Mouse (Mus musculus) lung, embryonic 16.5 days (tissue): ENCODE measurements around the gene 1700057G04Rik. TPM values are rescaled to one million over a fixed set of nuclear protein-coding genes. Genes with fewer than 3 reads are reported as not detected.

Experiments
- ATAC-seq: fragments of 200-750 bp; cut with Nextera tagmentation; 2 replicates; pipeline ENCODE4 v1.8.0; 2017; ENCODE audit warnings: low read depth, mild to moderate bottlenecking, moderate library complexity
- H3K27ac ChIP-seq: fragments of 300-500 bp; sonication (generic); 2 replicates; pipeline ENCODE4 v1.5.1; 2014; ENCODE audit warnings: mild to moderate bottlenecking, control low read depth, low read length
- H3K27me3 ChIP-seq: fragments of 300-500 bp; sonication (generic); 2 replicates; pipeline ENCODE4 v1.6.1; 2014; ENCODE audit warnings: low read depth, low read length, mixed read lengths; ENCODE audit not compliant: control insufficient read depth, insufficient read depth
- H3K36me3 ChIP-seq: fragments of 300-500 bp; sonication (generic); 2 replicates; pipeline ENCODE4 v1.6.1; 2014; ENCODE audit warnings: low read length; ENCODE audit not compliant: control insufficient read depth, insufficient read depth
- H3K4me1 ChIP-seq: fragments of 300-500 bp; sonication (generic); replicated peaks from 2 replicates; pipeline ENCODE4 v1.6.1; 2014; ENCODE audit warnings: low read length, mixed read lengths; ENCODE audit not compliant: control insufficient read depth, insufficient read depth
- H3K4me2 ChIP-seq: fragments of 300-500 bp; sonication (generic); 2 replicates; pipeline ENCODE4 v1.6.1; 2014; ENCODE audit warnings: low read depth, low read length, control low read depth
- H3K4me3 ChIP-seq: fragments of 300-500 bp; sonication (generic); 2 replicates; pipeline ENCODE4 v1.5.1; 2014; ENCODE audit warnings: mild to moderate bottlenecking, low read length, control low read depth
- H3K9ac ChIP-seq: fragments of 300-500 bp; sonication (generic); 2 replicates; pipeline ENCODE4 v1.6.1; 2014; ENCODE audit warnings: low read length, control low read depth
- H3K9me3 ChIP-seq: fragments of 300-500 bp; sonication (generic); 2 replicates; pipeline ENCODE4 v1.6.1; 2016; ENCODE audit warnings: low read length; ENCODE audit not compliant: control insufficient read depth
- WGBS: fragments of 180-500 bp; shearing (Covaris S2); extraction: QIAGEN DNeasy Blood & Tissue Kit; methylation state at CpG from one replicate; pipeline ENCODE4 v1.1.7; 2014; 5-methylcytosine and 5-hydroxymethylcytosine counted together
- polyA plus RNA-seq: library from polyadenylated mRNA; unstranded; fragments of >200 nt; fragmentation: Nextera tagmentation; extraction: Ambion mirVana; gene quantifications from 2 replicates; pipeline ENCODE4 v1.2.1, GENCODE M21; 2015

Gene 1700057G04Rik
- not detected in 2 replicates for polyA plus RNA-seq

DNA sequence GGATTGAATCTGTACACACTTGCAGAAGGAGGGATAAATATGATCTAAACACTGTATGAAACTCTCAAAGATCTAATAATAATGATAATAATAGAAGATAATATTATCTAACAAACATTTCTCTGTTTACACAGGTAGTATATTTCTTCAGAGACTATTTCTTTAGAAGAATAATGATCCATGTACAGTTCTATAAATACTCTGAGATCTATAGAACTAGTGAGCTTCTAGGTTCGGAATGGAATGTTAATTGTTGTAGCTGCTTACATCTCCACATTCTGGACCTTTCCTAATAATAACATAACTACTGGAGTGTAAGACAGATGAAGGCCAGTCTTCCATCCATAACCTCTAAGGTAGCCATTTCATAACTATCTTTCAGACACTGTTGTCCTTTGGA is at the start of gene 1700057G04Rik:
Gene 1700057G04Rik, plus strand, starts transcription at position 301 of the 400 bp plus-strand sequence.
- Histone ChIP-seq H3K36me3 (no peaks in the 10 kb centered on the region), H3K27me3 (no peaks in the 10 kb centered on the region), H3K9ac (no peak within 1 kb of the TSS), H3K9me3 (no peaks in the 10 kb centered on the region), H3K4me1 (no peaks in the 10 kb centered on the region), H3K4me3 (no peak within 1 kb of the TSS), H3K27ac (no peak within 1 kb of the TSS), H3K4me2 (no peak within 1 kb of the TSS)
- WGBS = 69% methylated on average over 1 of the region's 1 CpGs
- no peak for ATAC-seq

DNA sequence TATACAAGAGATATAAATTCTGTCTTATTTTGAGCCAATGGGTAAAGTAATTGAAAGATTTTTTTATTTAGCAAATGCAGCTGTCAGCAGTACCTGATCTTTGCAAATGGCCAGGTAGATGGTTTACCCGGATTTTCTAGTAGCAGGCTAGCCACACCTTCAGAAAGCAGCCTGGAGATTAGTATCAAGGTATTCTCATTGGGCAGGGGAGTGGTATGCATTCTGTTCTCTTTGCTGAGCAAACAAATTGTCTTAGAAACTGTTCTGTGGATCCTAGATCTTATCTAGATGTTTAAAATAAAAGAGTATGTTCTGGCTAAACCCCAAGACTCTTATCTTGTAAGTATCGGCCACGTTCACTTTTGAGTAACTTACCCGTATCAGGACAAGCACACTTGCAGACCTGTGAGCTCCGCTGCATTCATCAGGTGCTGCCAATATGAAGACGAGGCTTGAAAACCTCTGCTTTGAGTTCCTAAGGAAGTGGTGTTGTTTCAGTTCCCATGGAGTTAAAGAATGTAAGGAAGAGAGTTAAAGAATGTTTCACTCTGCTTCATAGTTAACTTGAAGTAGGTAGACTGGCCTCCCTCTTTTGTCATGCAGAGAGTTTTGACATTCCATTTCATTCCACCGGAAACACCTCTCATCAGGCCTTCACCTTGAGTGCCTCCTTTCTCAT is 48.6 kb upstream of the 1700057G04Rik start:
- H3K4me1 ChIP-seq = 0 out of 2 replicates have a peak, but pooled peaks cover 4% of the 10 kb centered on the region
- 47% methylated on average over 7 of the region's 7 CpGs for WGBS
- no peaks in the 10 kb centered on the region for H3K9me3 ChIP-seq
- no peak overlapping the region for H3K4me3 ChIP-seq
- H3K4me2 ChIP-seq = no peak overlapping the region
- no peaks in the 10 kb centered on the region for H3K27me3 ChIP-seq
- H3K36me3 ChIP-seq = no peaks in the 10 kb centered on the region
- H3K9ac ChIP-seq = no peak overlapping the region
- ATAC-seq = peak; percentile 95
- H3K27ac ChIP-seq = peak overlapping the region; percentile 45; the same call in 1 of the 2 replicates

DNA sequence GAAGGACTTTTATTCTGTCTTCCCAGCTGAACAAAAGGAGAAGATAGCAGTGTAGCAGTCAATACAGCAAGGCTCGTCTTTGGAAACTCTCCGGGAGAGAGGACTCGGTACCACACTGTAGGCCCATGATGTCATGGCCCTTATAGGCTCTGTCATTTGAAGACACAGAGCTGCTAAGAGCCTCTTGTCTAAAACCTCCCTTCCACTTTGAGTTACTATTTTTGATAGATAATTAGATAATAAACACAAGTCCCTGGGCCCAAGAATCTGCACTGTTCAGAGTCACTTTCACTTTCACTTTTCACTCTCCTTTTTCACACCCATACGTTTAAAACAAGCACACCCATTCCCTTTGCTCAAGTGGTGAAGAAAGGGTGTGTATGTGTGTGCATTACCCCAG is 43.5 kb upstream of the 1700057G04Rik start:
- H3K9ac ChIP-seq = no peak overlapping the region
- H3K4me3 ChIP-seq = no peak overlapping the region
- ATAC-seq = no peak
- H3K9me3 ChIP-seq = no peaks in the 10 kb centered on the region
- peaks cover 4% of the 10 kb centered on the region; the same call in 1 of the 2 replicates for H3K4me1 ChIP-seq
- H3K27me3 ChIP-seq = no peaks in the 10 kb centered on the region
- 71% methylated on average over 4 of the region's 4 CpGs for WGBS
- H3K36me3 ChIP-seq = peaks cover 16% of the 10 kb centered on the region
- H3K4me2 ChIP-seq = no peak overlapping the region
- no peak overlapping the region for H3K27ac ChIP-seq

DNA sequence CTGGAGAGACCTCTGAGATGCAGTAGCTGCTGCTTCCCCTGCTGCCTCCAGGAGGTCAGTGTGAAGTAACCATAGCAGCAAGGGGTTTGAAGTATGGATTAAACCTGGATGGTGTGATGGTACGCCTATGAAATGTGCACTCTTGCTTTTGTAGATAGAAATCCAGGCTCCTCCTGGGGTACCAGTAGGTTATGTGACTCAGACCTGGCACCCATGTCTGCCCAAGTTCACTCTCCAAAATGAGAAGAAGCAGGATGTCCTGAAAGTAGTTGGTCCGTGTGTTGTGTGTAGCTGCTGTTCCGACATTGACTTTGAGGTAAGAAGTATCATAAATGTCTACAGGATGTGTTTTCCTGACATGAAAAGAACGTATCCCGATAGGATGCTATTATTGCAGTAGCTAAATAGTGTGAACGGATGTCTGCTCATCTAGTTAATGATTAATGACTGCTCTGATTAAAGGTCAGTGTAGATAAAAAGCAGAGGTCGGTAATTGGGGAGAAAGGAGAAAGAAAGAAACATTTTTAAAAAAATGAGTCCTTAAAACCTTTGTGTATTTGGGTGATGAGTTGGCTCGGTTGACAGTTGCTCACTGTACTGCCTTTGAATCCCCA is 42.5 kb upstream of the 1700057G04Rik start:
- Histone ChIP-seq H3K4me1 (peaks cover 7% of the 10 kb centered on the region; the same call in 1 of the 2 replicates), H3K4me3 (no peak overlapping the region), H3K9ac (no peak overlapping the region), H3K36me3 (peaks cover 19% of the 10 kb centered on the region), H3K4me2 (no peak overlapping the region), H3K9me3 (no peaks in the 10 kb centered on the region), H3K27ac (no peak overlapping the region), H3K27me3 (no peaks in the 10 kb centered on the region)
- no peak for ATAC-seq
- 53% methylated on average over 8 of the region's 8 CpGs for WGBS

DNA sequence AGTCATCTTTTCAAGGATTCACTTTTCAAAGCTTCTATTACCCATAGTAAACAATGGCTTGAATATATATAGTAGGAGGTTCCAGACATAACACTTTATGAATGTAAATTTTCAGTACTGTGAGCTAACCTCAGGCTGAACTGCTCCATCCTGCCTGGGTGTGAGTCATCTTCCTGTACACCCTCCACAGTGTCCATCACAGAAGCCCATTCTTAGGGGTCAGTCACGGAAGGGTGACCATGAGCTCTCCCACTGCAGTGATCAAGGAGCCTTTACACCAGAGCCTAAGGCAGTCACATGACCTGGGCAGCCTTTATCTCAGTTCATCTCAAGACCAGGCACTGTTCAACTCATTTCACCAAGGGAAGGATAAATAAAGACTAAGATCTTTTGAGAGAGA is 41.4 kb upstream of the 1700057G04Rik start:
- H3K4me3 ChIP-seq = no peak overlapping the region
- peaks cover 19% of the 10 kb centered on the region for H3K36me3 ChIP-seq
- no peak overlapping the region for H3K27ac ChIP-seq
- no peaks in the 10 kb centered on the region for H3K27me3 ChIP-seq
- no peaks in the 10 kb centered on the region for H3K9me3 ChIP-seq
- no peak for ATAC-seq
- no peak overlapping the region for H3K4me2 ChIP-seq
- no peak overlapping the region for H3K9ac ChIP-seq
- WGBS = 65% methylated on average over 1 of the region's 1 CpGs
- peaks cover 7% of the 10 kb centered on the region; the same call in 1 of the 2 replicates for H3K4me1 ChIP-seq

DNA sequence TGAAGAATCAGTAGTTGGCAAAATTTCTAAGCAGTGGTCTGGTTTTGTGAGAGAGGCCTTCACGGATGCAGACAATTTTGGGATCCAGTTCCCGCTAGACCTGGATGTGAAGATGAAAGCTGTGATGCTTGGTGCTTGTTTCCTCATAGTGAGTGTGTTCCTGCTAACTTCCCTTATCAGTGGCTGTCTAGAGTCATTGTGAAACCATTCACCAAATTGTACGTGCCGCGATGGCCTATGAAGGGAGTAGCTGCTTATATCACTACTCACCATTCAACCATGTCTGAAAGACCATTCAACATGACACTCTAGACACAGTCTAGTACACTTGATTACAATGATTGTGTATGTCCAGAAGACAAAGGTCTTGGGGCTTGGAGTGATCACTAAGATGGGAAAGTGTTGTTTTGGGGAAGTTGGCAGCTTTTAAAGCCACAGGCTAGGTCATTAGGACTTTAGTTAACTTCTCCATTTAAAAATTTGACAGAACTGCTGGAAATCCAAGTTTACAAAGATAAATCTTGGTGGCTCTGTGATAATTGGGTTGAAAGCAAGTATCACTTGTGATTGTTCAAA is 39.3 kb upstream of the 1700057G04Rik start:
- Histone ChIP-seq H3K9me3 (no peaks in the 10 kb centered on the region), H3K36me3 (peaks cover 19% of the 10 kb centered on the region), H3K9ac (no peak overlapping the region), H3K27me3 (no peaks in the 10 kb centered on the region), H3K4me2 (no peak overlapping the region), H3K4me3 (no peak overlapping the region), H3K4me1 (peaks cover 12% of the 10 kb centered on the region), H3K27ac (no peak overlapping the region)
- no peak for ATAC-seq
- WGBS = 93% methylated on average over 5 of the region's 5 CpGs

DNA sequence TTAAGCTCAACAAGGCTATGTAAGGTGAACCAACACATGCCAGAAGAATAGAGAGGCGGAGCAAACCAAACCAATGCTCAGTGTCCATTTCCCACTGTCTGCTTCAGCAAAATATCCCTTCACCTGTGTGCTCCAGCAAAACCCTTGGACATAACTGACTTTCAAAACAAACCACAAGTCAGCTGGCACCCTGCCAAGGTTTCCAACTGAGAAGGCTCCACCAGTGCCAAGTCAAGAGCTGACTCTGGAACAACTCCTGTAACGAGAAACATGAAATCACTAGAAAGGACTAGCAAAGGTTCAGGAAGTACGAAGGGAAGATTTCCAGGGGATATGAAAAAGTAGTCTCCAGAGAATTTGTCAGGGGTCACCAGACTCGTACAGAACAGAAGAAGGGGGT is 38.2 kb upstream of the 1700057G04Rik start:
- no peak overlapping the region for H3K27ac ChIP-seq
- H3K4me2 ChIP-seq = no peak overlapping the region
- H3K4me3 ChIP-seq = no peak overlapping the region
- 0 out of 2 replicates have a peak, but pooled peaks have one; percentile 15 for ATAC-seq
- no peak overlapping the region for H3K9ac ChIP-seq
- 31% methylated on average over 4 of the region's 4 CpGs for WGBS
- peaks cover 17% of the 10 kb centered on the region for H3K4me1 ChIP-seq
- H3K36me3 ChIP-seq = peaks cover 19% of the 10 kb centered on the region
- H3K9me3 ChIP-seq = no peaks in the 10 kb centered on the region
- no peaks in the 10 kb centered on the region for H3K27me3 ChIP-seq

DNA sequence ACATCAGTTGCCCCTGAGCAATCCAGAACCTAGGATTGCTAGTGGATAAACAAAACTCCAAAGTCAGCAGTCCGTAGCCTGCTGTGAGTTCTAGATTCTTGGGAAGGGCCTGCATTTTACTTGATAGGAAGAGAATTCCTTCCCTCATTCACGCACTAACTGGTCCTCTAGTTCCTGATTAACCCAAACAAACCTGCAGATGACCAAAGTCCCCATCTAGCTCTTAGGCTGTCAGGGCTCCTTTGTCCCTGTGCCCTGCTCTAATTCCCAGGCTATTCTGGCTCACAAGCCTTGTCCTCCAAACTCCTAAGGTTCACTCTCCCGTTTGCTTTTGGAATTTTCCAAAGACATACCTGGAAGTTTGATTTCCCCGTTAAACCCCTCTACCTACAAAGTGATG is 36.5 kb upstream of the 1700057G04Rik start:
- Histone ChIP-seq H3K27me3 (no peaks in the 10 kb centered on the region), H3K4me1 (peaks cover 23% of the 10 kb centered on the region), H3K27ac (no peak overlapping the region), H3K9ac (no peak overlapping the region), H3K4me3 (no peak overlapping the region), H3K9me3 (no peaks in the 10 kb centered on the region), H3K4me2 (no peak overlapping the region), H3K36me3 (peaks cover 16% of the 10 kb centered on the region)
- WGBS = 78% methylated on average over 4 of the region's 4 CpGs
- ATAC-seq = no peak

DNA sequence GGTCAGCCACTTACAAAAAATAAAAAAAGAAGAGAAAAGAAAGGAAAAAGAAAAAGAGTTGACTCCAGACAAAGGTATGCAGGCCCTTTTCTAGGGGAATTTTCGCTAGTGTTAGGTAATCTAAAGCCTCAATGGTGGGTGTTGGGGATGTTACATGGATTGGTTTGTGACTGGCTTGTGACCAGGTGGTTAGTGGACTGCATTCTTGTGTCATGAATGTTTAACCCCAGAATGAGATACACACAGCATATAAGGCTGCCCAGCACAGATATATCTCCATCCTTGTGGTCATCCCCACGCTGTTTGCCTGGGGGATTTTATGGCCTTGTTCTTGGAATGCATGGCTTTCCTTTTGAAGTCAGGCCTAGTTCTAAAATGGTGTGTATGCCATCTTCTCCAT is 35.9 kb upstream of the 1700057G04Rik start:
- Histone ChIP-seq H3K36me3 (peaks cover 14% of the 10 kb centered on the region), H3K9ac (no peak overlapping the region), H3K4me2 (no peak overlapping the region), H3K27ac (no peak overlapping the region), H3K4me3 (no peak overlapping the region), H3K4me1 (peaks cover 23% of the 10 kb centered on the region), H3K27me3 (no peaks in the 10 kb centered on the region), H3K9me3 (no peaks in the 10 kb centered on the region)
- no peak for ATAC-seq
- 87% methylated on average over 2 of the region's 2 CpGs for WGBS
